Mouse (Mus musculus) megakaryocyte, embryonic 14.5 days (primary cell): ENCODE measurements at regions not wholly inside any gene's neighbourhood (a gene's known extent, or its start where the extent isn't known, plus 50 kb on each side); places are given as distances from the start of the nearest gene placed in this dataset.

Source experiments
- FLI1 ChIP-seq: IDR thresholded peaks from 2 replicates; pipeline ENCODE4 v1.6.1; 2012; ENCODE audit warnings: low read length, inconsistent platforms, mixed read lengths
- GATA1 ChIP-seq: IDR thresholded peaks from 3 replicates; pipeline ENCODE4 v1.6.1; 2012; ENCODE audit warnings: mixed read lengths, low read length, inconsistent platforms, borderline replicate concordance

- no peak for TF ChIP-seq GATA1
- no peak for TF ChIP-seq FLI1
Observed at GRCm38 (mm10) chr17:47144460-47144859, 134.1 kb upstream of the Ubr2 start.
